Mouse (Mus musculus): ENCODE measurements around the gene Olfr564. TPM values are rescaled to one million over a fixed set of nuclear protein-coding genes. Genes with fewer than 3 reads are reported as not detected.

Olfr564 gene
- not detected for total RNA-seq (2022)

DNA sequence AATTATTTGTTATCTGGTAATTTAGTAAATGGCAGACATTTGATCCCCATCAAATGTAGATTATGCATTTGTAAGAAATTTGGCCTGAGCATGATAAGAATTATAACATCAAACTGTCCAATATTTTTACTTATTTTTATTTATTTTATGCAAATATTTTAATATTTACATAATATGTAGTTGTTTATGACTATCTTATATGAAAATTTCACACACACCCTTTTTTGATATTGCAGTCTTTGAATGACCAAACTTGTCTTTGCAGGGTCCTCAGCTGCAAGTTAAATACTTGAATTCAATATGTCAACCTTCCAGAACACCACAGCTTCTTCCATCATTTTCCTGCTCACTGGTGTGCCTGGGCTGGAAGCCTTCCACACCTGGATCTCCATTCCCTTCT, at the start of gene Olfr564:
TSS of gene Olfr564 (plus strand) at position 301 of the 400 bp plus-strand sequence.
- DNase-seq (ENCODE audit: low spot score in 2 of 2): no peak

- no peak for DNase-seq (ENCODE audit: low spot score in 2 of 2)
These were observed 44.0 kb upstream of the Olfr564 start, which contains the start of the genes Olfr560 and Olfr78 for GRCm38 (mm10) chr7:102759266-102759665. Gene Olfr560 (minus strand): TSS chr7:102759366. Gene Olfr78 (minus strand): TSS chr7:102759471.

DNA sequence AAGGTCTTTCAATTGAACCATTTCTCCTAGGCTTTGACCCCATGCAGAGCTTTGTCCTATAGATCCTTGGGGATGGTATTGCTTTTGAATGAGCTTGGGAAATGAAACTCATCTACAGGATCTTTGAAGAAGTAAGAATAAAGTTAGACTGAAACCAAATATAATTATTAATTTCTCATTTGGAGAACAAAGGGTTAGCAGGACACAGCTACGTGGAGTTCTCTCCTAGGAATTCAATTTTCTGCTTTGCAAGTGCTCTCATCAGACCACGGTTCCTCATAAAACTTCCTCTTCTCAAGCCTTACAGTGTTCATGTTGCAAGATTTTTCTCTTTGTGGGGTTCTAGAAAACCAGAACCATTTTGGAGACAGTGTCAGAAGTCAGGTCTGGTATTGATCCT, 32.4 kb upstream of the Olfr564 start, which contains the start of gene Olfr561:
TSS of gene Olfr561 (plus strand) at position 301 of the 400 bp plus-strand sequence.
- no peak for DNase-seq (ENCODE audit: low spot score in 2 of 2)

Other genes with a start within 250 kb of the Olfr564 start
- 1 to 10 TPM; 2.6 to 6.4 (median 4.6) TPM for gene Trim21, start 238.0 kb upstream of the Olfr564 start, total RNA-seq (2022)
- gene Olfr550, start 232.0 kb upstream of the Olfr564 start, total RNA-seq (2022): under 1 TPM in 3 of 4 experiments, not detected in 1; 0.23 to 0.37 (median 0.37) TPM
- not detected for gene Olfr551, start 211.6 kb upstream of the Olfr564 start, total RNA-seq (2022)
- gene Olfr552, start 205.7 kb upstream of the Olfr564 start, total RNA-seq (2022): under 1 TPM in 2 of 4 experiments, not detected in 2; 0.09 to 0.11 TPM
- gene Olfr553, start 185.3 kb upstream of the Olfr564 start, total RNA-seq (2022): not detected
- gene Olfr554, start 165.0 kb upstream of the Olfr564 start, total RNA-seq (2022): not detected
- not detected for gene Olfr555, start 144.7 kb upstream of the Olfr564 start, total RNA-seq (2022)
- not detected for gene Olfr556, start 138.6 kb upstream of the Olfr564 start, total RNA-seq (2022)
- gene Trim68, start 116.2 kb upstream of the Olfr564 start, total RNA-seq (2022): 1 to 10 TPM; 5.2 to 6.4 (median 5.6) TPM
- gene Olfr557, start 107.6 kb upstream of the Olfr564 start, total RNA-seq (2022): not detected
- under 1 TPM in 3 of 4 experiments, not detected in 1; 0.11 to 0.34 (median 0.33) TPM for gene Olfr558, start 101.3 kb upstream of the Olfr564 start, total RNA-seq (2022)
- not detected for gene Olfr33, start 84.4 kb upstream of the Olfr564 start, total RNA-seq (2022)
- not detected for gene Olfr559, start 76.0 kb upstream of the Olfr564 start, total RNA-seq (2022)
- gene Olfr560, start 44.1 kb upstream of the Olfr564 start, total RNA-seq (2022): under 1 TPM in 3 of 4 experiments, not detected in 1; 0.19 to 0.33 (median 0.30) TPM
- under 1 TPM; 0.39 to 0.51 (median 0.48) TPM for gene Olfr78, start 44.0 kb upstream of the Olfr564 start, total RNA-seq (2022)
- gene Olfr561, start 32.3 kb upstream of the Olfr564 start, total RNA-seq (2022): not detected
- gene Olfr566, start 55.3 kb downstream of the Olfr564 start, total RNA-seq (2022): not detected
- not detected for gene Olfr568, start 73.6 kb downstream of the Olfr564 start, total RNA-seq (2022)
- not detected for gene Olfr569, start 87.4 kb downstream of the Olfr564 start, total RNA-seq (2022)
- gene Olfr570, start 91.1 kb downstream of the Olfr564 start, total RNA-seq (2022): not detected
- gene Olfr571, start 114.1 kb downstream of the Olfr564 start, total RNA-seq (2022): not detected
- gene Olfr572, start 120.9 kb downstream of the Olfr564 start, total RNA-seq (2022): not detected
- gene Olfr573-ps1, start 139.1 kb downstream of the Olfr564 start, total RNA-seq (2022): not detected
- gene Olfr574, start 145.0 kb downstream of the Olfr564 start, total RNA-seq (2022): not detected
- not detected for gene Olfr575, start 155.3 kb downstream of the Olfr564 start, total RNA-seq (2022)
- gene Olfr576, start 159.2 kb downstream of the Olfr564 start, total RNA-seq (2022): not detected
- gene Olfr577, start 172.5 kb downstream of the Olfr564 start, total RNA-seq (2022): not detected
- gene Olfr578, start 185.8 kb downstream of the Olfr564 start, total RNA-seq (2022): not detected
- not detected for gene Olfr582, start 234.5 kb downstream of the Olfr564 start, total RNA-seq (2022)
- gene Olfr583, start 247.8 kb downstream of the Olfr564 start, total RNA-seq (2022): not detected